Comparison of ENCODE assay signal across 10 mouse cellular contexts in genomic region chr10:83043478-83044259, GRCm38 (mm10). TPM values are rescaled to one million over a fixed set of nuclear protein-coding genes. Genes with fewer than 3 reads are reported as not detected.
DNase-seq lines count a peak whose midpoint lies in the region; ATAC-seq and TF ChIP-seq lines count a peak whose summit lies in the region.
"Had no signal": no experiment of that assay in that cellular context is flagged by ENCODE, and none has a peak within 500 bp of the region (broad histone marks: within the 10 kb centered on the region; RNA-seq: fewer than 3 reads in every experiment).

No protein-coding gene starts in this region.

- 58% methylated on average over 2 of the region's 2 CpGs for WGBS in heart, adult 2 months
- 67% methylated on average over 2 of the region's 2 CpGs for WGBS in midbrain, embryonic 10.5 days
- 63% methylated on average over 2 of the region's 2 CpGs for WGBS in midbrain, postnatal 0 days
- WGBS in hindbrain, embryonic 12.5 days, result 66% methylated on average over 2 of the region's 2 CpGs

- no peak for DNase-seq in heart, adult 2 months
- DNase-seq in heart, postnatal 14 days, result no peak
- no peak for DNase-seq in midbrain, embryonic 10.5 days (ENCODE audit: low spot score)
- DNase-seq in midbrain, postnatal 0 days (ENCODE audit: low spot score), result no peak
- DNase-seq in lung, postnatal 14 days, result peak; percentile 14
- DNase-seq: right cerebral cortex, postnatal 4 days had no signal

- H3K4me1 ChIP-seq in heart, adult 2 months (ENCODE audit: control insufficient read depth, insufficient read depth, low read length), result peaks cover 13% of the 10 kb centered on the region
- peaks cover 21% of the 10 kb centered on the region for H3K4me1 ChIP-seq in midbrain, embryonic 10.5 days
- peaks cover 2% of the 10 kb centered on the region; the same call in 1 of the 2 replicates for H3K4me1 ChIP-seq in midbrain, postnatal 0 days (ENCODE audit: insufficient read depth, low read length)
- peaks cover 16% of the 10 kb centered on the region for H3K4me1 ChIP-seq in hindbrain, embryonic 12.5 days

- no peak for TF ChIP-seq POLR2A in heart, adult 2 months (IDR thresholded peaks at IDR 0.05; ENCODE audit: insufficient read depth, low read depth, low read length)

- H3K9me3 ChIP-seq in midbrain, embryonic 10.5 days (replicated peaks), result no peaks in the 10 kb centered on the region
- no peaks in the 10 kb centered on the region for H3K9me3 ChIP-seq in midbrain, postnatal 0 days (ENCODE audit: low read length)
- H3K9me3 ChIP-seq in hindbrain, embryonic 12.5 days (replicated peaks), result no peaks in the 10 kb centered on the region
- H3K9me3 ChIP-seq: embryonic facial prominence, embryonic 12.5 days had no signal

- no peak for TF ChIP-seq EP300 in heart, adult 2 months (IDR thresholded peaks at IDR 0.05; ENCODE audit: insufficient read depth, low read depth, low read length)

- no peak for TF ChIP-seq CTCF in heart, adult 2 months (IDR thresholded peaks at IDR 0.05)
- TF ChIP-seq CTCF in midbrain, postnatal 0 days (IDR thresholded peaks at IDR 0.05), result no peak

- no peak overlapping the region for H3K4me2 ChIP-seq in midbrain, postnatal 0 days (ENCODE audit: low read depth, low read length, poor library complexity, severe bottlenecking)
- H3K4me2 ChIP-seq in hindbrain, embryonic 12.5 days (replicated peaks), result no peak overlapping the region
- H3K4me2 ChIP-seq: embryonic facial prominence, embryonic 12.5 days had no signal

- intact Hi-C loops in heart, adult 2 months (cut with DNase I), result loop anchor here (2.0 to 5.0 kb wide), 2 partner anchors 36 to 53 kb away; no protein-coding TSS in a partner anchor
- intact Hi-C loops in heart, postnatal 14 days (cut with DNase I), result loop anchor here (2.0 kb wide), 1 partner anchor 59 kb away; the partner anchor contains the start of gene Chst11

- H3K27ac ChIP-seq in heart, adult 2 months, result peak overlapping the region; percentile 93
- peak overlapping the region; percentile 79 for H3K27ac ChIP-seq in midbrain, embryonic 10.5 days (replicated peaks)
- no peak overlapping the region for H3K27ac ChIP-seq in midbrain, postnatal 0 days (ENCODE audit: low read depth, low read length)
- 0 out of 2 replicates have a peak overlapping the region, but pooled peaks have one; percentile 56 for H3K27ac ChIP-seq in hindbrain, embryonic 12.5 days
- H3K27ac ChIP-seq: embryonic facial prominence, embryonic 12.5 days had no signal

- no peak overlapping the region for H3K4me3 ChIP-seq in heart, adult 2 months
- no peak overlapping the region for H3K4me3 ChIP-seq in midbrain, embryonic 10.5 days
- H3K4me3 ChIP-seq in midbrain, postnatal 0 days (ENCODE audit: low read depth, low read length), result no peak overlapping the region
- no peak overlapping the region for H3K4me3 ChIP-seq in hindbrain, embryonic 12.5 days
- H3K4me3 ChIP-seq: embryonic facial prominence, embryonic 12.5 days had no signal

- ATAC-seq in midbrain, postnatal 0 days (ENCODE audit: low FRiP score), result no peak
- 0 out of 2 replicates have a peak, but pooled peaks have one; percentile 44 for ATAC-seq in hindbrain, embryonic 12.5 days (ENCODE audit: low FRiP score)
- no peak for ATAC-seq in granulocyte monocyte progenitor cell, adult 5-6 weeks (replicated peaks; ENCODE audit: poor library complexity, severe bottlenecking)
- no peak for ATAC-seq in cerebellum, adult (ENCODE audit: insufficient number of reproducible peaks, low FRiP score, low TSS enrichment)

- H3K79me2 ChIP-seq in heart, adult 2 months (replicated peaks; ENCODE audit: control insufficient read depth, insufficient read depth, low read length), result no peaks in the 10 kb centered on the region

- no peaks in the 10 kb centered on the region for H3K27me3 ChIP-seq in heart, adult 2 months (ENCODE audit: control insufficient read depth, insufficient read depth, low read length)
- H3K27me3 ChIP-seq in midbrain, embryonic 10.5 days (ENCODE audit: low read depth, poor library complexity, severe bottlenecking), result no peaks in the 10 kb centered on the region
- H3K27me3 ChIP-seq in midbrain, postnatal 0 days (ENCODE audit: insufficient read depth, low read length), result no peaks in the 10 kb centered on the region
- no peaks in the 10 kb centered on the region for H3K27me3 ChIP-seq in hindbrain, embryonic 12.5 days
- H3K27me3 ChIP-seq: embryonic facial prominence, embryonic 12.5 days had no signal

- H3K9ac ChIP-seq in heart, adult 2 months (ENCODE audit: low read depth, low read length), result no peak overlapping the region
- H3K9ac ChIP-seq in midbrain, postnatal 0 days (replicated peaks; ENCODE audit: low read length, poor library complexity, severe bottlenecking), result no peak overlapping the region
- H3K9ac ChIP-seq in hindbrain, embryonic 12.5 days, result no peak overlapping the region
- H3K9ac ChIP-seq: embryonic facial prominence, embryonic 12.5 days had no signal

- H3K36me3 ChIP-seq in heart, adult 2 months (ENCODE audit: control insufficient read depth, insufficient read depth, low read length), result 0 out of 2 replicates have a peak, but pooled peaks cover 4% of the 10 kb centered on the region
- H3K36me3 ChIP-seq in midbrain, embryonic 10.5 days, result no peaks in the 10 kb centered on the region
- no peaks in the 10 kb centered on the region for H3K36me3 ChIP-seq in midbrain, postnatal 0 days (ENCODE audit: insufficient read depth, low read length)
- H3K36me3 ChIP-seq in hindbrain, embryonic 12.5 days, result no peaks in the 10 kb centered on the region
- H3K36me3 ChIP-seq: embryonic facial prominence, embryonic 12.5 days had no signal

RNA-seq across cellular contexts. Expression of gene Chst11, which starts 58.4 kb away (rescaled TPM):
- total RNA-seq in heart, adult 2 months (2021), result 1 to 10 TPM; 3.1 to 3.2 TPM
- polyA plus RNA-seq in heart, adult 2 months (2012; rRNA removed), result 4.5 and 6.8 TPM in 2 replicates
- 1 to 10 TPM; 3.4 to 4.1 TPM for total RNA-seq in heart, postnatal 14 days (2021)
- 0.94 and 1.1 TPM in 2 replicates for polyA plus RNA-seq in midbrain, embryonic 10.5 days (2016; fragmentation: Nextera tagmentation; extraction: Ambion mirVana)
- total RNA-seq in midbrain, postnatal 0 days (2014; rRNA removed), result 20.5 and 22.7 TPM in 2 replicates
- polyA plus RNA-seq in midbrain, postnatal 0 days (2015; fragmentation: Nextera tagmentation; extraction: Ambion mirVana), result 2.6 and 2.8 TPM in 2 replicates
- 2.5 and 2.7 TPM in 2 replicates for polyA plus RNA-seq in hindbrain, embryonic 12.5 days (2016; fragmentation: Nextera tagmentation; extraction: Ambion mirVana)
- 12.5 and 15.3 TPM in 2 replicates for total RNA-seq in granulocyte monocyte progenitor cell, adult 5-6 weeks (2014; fragmentation: Nextera tagmentation)
- total RNA-seq in granulocyte monocyte progenitor cell, adult 5-6 weeks (2017), result 20.8 TPM in 2 replicates
